Mouse (Mus musculus) retina, adult 2 months (tissue): ENCODE measurements around the gene Gzmn.
"Not testable (repeated sequence)": the region's sequence is repeated elsewhere in the genome, so short reads cannot be mapped to it uniquely, and the experiment has no call there.

Experiments used
- DNase-seq: peaks from one replicate; pipeline ENCODE4 v3.0.0-alpha.2; 2012; ENCODE audit warnings: low read depth, low spot score

Gzmn gene

DNA sequence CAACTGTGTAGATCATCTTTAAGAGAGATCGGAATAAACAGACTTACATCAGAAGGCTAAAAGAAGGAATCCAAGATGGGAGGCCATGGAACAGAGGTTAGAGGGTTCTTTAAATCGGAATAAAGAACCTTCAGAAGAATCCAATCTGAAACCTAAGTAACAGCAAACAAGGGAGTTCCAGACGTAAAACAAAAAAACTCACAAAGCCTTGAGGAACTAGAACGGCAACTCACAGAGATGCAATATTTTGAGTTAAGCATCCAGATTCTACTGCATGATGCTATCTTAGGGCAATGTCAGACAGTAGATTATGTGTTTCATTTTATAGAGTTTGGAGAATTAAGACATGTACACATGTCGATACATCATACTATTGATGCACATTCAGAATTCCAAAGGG, at the start of gene Gzmn:
Gene Gzmn, minus strand, starts transcription at position 101 of the 400 bp plus-strand sequence.
- no peak for DNase-seq

DNA sequence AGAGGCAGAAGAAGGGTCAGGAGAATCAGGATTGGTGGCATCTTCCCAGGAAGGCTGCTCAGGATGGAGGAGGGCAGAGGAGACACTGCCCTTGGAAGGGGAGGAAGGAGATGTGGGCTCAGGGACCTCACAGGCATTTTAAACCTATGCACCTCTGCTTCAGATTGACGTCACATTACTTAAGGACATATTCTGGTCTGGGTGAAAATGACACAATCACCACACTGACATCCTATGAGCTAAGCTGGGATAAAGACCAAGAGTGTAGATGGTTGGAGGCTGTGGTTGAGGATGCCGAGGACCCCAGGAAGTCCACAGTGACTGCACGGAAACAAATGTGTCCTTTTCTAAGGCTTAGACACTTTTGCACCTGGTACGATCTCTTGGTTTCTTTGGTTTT, 36.9 kb upstream of the Gzmn start, which contains the start of gene Gzmf:
Gene Gzmf, minus strand, starts transcription at position 101 of the 400 bp plus-strand sequence.
- no peak for DNase-seq

DNA sequence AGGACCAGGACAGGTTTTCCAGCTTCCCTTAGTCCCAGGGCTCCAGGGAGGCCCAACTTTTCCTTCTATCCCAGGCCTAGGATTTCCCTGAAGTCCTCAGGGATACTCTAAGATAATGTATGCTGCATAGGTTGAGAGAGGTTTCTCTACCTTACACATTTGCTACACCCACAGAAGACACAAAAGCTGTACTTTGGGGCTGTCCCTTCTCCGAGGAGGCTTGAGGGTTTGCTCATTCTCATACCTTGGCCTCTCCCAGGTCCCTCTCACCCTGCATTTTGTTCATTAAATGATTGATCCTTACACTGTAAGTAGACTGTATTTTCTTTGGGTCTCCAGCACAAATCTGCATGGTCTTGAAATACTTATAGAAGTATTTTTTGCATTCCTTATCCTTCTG, 31.2 kb upstream of the Gzmn start:
- no peak for DNase-seq

DNA sequence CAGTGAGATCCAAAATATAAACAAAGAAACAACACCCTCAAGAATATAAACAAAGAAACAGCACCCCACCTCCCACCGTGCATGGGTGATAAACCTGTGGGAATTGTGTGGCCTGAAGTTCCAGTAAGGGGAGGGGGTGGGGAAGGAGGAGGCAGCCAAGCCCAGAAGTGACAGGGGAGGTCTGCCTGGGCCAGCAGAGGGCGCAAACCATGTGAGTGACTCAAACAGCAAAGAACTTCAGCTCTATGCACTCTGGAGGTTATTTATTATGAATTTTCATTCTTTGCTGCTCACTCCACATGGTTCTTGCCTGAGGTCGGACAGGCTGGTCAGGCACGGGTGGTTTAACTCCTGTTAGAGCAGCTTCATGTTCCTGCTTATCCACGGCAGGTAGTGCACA, 30.6 kb upstream of the Gzmn start:
- DNase-seq = not testable (repeated sequence)

DNA sequence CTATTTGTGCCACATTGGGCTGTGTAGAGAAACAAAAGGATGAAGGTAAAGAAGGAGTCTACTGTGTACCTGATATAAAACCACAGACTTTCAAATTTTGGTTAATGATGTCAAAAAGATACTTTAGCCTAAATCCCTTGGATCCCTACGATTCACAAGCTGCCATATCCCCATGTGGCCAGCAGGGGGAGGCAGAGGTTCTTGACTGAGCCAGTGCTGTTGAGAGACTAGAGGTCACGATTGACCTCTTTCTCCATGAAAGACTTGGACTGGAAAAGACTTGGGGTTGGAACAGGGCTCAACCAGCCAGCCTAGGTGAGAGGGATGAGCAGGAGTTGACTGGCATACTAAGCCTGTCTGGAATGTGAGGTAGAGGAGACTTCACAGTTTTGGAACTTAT, 29.6 kb upstream of the Gzmn start:
- no peak for DNase-seq

DNA sequence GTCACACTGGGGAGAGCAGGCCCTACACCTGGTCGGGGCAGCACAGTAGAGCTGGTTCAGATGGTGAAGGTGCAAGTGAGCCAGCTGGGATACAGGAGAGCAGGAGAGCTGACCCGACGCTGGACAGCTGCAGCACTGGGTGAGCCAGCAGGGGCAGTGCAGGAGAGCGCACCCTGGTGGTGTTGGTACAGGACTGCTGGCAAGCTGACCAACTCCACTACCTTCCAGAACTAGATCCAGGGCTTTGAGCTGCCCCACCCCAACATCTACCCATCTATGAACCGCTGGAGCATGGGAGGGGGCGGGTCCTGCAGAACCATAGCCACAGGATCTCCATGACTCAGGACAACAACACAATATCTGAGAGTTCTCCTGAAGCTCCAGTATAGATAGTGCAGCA, 12.5 kb upstream of the Gzmn start:
- DNase-seq = no peak

DNA sequence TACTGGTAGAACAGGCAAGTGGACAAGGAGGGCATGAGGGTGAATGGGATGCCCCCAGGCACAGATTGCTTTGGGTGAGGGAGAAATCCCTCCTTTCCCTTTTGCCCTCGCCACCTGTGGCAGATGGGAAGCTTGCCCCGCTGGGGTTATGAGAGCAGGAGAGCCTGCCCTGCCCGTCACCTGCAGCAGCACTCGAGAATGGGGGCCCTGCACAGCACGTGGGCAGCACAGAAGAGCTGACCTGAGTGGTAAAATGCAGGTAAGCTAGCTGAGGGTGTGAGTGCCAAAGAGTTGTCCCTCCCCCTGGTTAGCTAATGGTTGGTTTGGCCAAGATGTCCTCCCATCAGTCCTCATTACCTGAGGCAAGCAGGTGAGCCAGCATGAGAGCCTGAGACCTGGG, 12.1 kb upstream of the Gzmn start:
- DNase-seq = no peak

DNA sequence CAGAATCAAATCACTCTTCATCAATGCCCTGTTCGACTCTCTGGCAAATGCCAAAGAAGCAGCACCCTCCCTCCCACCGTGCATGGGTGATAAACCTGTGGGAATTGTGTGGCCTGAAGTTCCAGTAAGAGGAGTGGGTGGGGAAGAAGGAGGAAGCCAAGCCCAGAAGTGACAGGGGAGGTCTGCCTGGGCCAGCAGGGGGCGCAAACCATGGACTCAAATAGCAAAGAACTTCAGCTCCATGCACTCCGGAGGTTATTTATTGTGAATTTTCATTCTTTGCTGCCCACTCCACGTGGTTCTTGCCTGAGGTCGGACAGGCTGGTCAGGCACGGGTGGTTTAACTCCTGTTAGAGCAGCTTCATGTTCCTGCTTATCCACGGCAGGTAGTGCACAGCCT, 3.3 kb upstream of the Gzmn start:
- not testable (repeated sequence) for DNase-seq

DNA sequence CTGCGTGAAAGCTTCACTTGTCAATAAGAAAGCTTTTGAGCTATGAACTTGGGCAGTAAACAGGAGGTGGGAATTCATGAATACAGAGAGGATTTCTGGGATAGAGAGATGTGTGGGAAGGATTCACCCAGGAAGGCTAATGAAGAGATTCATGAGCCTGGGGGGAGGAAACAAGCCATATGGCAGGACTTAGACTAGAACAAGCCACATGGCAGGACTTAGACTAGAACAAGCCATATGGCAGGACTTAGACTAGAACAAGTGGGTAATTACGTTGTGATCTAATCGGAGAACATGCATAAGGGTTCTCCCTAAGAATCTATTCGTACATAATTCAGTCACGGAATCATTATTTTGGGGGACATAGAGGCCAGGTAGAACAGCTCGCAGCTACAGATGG, 1.0 kb downstream of the Gzmn start:
- DNase-seq = no peak

DNA sequence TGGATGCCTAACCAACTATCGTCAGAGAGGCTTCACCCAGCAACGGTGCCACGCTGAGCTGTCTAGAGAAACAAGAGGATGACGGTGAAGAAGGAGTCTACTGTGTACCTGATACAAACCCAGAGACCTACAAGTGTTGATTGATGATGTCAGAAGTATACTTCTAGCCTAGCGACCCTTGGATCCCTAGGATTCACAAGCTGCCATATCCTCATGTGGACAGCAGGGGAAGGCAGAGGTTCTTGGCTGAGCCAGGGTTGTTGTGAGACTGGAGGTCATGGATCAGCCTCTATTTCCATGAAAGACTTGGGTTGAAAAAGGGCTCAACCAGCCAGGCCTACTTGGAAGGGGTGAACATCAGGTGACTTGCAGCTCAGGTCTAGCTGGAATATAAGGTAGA, 1.7 kb downstream of the Gzmn start:
- no peak for DNase-seq

DNA sequence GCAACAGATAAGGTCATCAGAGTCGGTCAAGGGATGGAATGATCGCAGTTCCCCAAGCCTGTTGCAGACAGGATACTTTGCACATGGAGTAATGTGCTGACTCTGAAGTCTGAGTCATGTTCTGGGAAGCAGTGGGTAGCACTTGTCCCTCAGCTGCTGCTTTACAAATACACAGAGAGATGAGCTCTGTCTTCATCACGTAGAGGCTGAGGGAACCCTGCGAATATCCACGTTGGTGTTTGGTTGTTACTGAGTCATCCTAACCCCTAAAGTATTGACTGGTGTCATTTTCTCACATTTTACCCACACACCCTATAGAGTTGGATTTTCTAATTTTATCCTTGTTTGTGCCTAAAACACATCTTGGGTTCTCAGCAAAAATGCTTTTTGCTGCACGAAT, 6.4 kb downstream of the Gzmn start:
- DNase-seq = no peak

DNA sequence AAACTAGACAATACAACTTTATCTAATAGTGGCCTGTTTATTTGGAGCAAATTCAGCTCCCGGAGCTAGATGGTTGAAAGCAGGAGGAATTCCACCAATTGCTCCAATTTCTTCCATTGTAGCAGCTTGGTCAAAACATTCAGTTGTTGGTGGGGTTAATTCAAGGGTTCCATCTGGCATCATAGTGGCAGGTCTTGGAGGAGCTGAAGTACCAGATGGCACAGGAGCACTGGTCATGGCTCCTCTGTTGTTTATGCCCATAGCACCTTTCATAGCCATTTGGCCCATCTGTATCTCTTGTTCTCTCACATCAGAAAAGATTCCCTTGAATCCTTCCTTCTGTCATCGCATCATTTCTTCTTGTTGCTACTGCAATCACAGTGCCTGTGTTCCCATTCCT, 12.3 kb downstream of the Gzmn start:
- DNase-seq = no peak

DNA sequence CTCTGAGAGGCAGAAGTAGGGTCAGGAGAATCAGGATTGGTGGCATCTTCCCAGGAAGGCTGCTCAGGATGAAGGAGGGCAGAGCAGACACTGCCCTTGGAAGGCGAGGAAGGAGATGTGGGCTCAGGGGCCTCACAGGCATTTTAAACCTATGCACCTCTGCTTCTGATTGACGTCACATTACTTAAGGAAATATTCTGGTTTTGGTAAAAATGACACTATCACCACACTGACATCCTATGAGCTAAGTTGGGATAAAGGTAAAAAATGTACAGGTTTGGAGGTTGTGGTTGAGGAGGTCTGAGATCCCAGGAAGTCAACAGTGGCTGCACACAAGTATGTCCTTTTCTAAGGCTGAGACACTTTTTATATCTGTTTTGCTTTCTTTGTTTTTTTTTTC, 14.9 kb downstream of the Gzmn start, which contains the start of gene Gzmg:
Gene Gzmg, minus strand, starts transcription at position 101 of the 400 bp plus-strand sequence.
- not testable (repeated sequence) for DNase-seq

DNA sequence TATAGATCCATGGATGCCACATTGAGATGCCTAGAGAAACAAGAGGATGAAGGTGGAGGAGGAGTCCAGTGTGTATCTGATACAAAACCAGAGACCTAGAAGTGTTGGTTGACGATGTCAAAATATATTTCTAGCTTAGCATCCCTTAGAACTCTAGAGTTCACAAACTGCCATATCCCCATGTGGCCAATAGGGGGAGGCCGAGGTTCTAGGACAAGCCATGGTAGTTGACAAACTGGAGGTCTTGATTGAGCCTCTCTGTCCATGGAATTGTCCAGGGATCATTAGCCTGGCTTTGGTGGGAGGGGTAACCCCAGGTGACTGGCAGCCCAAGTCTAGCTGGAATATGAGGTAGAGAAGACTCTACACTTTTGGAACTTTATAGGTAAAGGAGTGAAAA, 19.1 kb downstream of the Gzmn start:
- no peak for DNase-seq

DNA sequence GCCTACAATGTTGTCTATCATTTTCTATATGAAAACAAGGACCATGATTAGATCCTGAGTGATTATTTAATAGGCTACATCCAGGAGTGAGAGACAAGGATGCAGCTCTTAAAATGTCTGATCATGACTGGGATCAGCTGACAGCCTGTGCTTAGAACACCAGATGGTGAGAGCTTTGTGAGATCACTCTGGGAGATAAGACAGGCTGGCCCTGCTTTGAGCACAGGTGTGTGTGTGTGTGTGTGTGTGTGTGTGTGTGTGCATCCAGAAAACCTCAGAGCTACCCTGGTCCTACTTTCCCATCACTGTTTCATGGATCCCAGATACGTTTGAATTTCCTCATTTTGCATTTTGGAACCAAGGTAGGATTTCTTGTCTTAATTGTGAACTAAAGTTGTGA, 40.7 kb downstream of the Gzmn start:
- DNase-seq = peak; percentile 4

DNA sequence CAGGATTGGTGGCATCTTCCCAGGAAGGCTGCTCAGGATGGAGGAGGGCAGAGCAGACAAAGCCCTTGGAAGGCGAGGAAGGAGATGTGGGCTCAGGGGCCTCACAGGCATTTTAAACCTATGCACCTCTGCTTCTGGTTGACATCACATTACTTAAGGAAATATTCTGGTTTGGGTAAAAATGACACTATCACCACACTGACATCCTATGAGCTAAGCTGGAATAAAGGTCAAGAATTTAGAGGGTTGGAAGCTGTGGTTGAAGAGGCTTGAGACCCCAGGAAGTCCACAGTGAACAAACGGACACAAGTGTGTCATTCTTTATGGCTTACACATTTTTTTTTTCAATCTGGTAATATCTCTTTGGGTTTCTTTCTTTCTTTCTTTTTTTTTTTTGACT, 41.9 kb downstream of the Gzmn start, which contains the start of gene Gzmd:
Gene Gzmd, minus strand, starts transcription at position 101 of the 400 bp plus-strand sequence.
- DNase-seq = not testable (repeated sequence)

DNA sequence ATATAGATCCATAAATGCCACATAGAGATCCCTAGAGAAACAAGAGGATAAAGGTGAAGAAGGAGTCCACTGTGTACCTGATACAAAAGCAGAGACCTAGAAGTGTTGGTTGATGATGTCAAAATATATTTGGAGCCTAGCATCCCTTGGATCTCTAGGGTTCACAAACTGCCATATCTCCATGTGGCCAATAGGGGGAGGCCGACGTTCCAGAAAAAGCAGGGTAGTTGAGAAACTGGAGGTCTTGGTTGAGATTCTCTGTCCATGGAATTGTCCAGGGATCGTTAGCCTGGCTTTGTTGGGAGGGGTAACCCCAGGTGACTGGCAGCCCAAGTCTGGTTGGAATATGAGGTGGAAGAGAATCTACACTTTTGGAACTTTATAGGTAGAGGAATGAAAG, 46.1 kb downstream of the Gzmn start:
- no peak for DNase-seq

DNA sequence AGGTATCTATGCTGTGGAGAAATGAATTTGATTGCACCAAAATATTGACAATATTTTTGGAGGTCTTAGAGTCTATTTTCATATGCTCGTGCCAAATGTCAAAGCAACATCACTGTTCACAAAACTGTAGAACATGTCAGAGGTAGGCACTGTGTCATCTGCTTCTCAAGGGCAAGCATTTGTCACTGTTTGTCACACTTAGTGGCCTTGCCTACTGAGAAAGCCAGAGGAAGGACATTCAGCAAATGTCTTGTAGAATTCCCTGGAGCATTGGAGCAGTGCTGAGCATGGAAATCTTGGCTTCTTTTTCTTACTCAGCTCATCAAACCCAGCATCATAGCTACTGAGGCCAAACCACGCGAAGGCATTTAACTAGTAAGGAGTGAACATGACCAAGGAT, 50.9 kb downstream of the Gzmn start:
- no peak for DNase-seq

DNA sequence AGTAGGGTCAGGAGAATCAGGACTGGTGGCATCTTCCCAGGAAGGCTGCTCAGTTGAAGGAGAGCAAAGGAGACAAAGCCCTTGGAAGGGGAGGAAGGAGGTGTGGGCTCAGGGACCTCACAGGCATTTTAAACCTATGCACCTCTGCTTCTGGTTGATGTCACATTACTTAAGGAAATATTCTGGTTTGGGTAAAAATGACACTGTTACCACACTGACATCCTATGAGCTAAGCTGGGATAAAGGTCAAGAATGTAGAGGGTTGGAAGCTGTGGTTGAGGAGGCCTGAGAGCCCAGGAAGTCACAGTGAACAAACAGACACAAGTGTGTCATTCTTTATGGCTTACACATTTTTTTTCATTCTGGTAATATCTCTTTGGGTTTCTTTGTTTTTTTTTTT, 53.9 kb downstream of the Gzmn start, which contains the start of gene Gzme:
Gene Gzme, minus strand, starts transcription at position 101 of the 400 bp plus-strand sequence.
- no peak for DNase-seq
